Mouse (Mus musculus) liver, adult 2 months (tissue): ENCODE measurements around the gene Prrc2a. TPM values are rescaled to one million over a fixed set of nuclear protein-coding genes. Genes with fewer than 3 reads are reported as not detected.

Experiments
- DNase-seq: peaks from one replicate; pipeline ENCODE4 v3.0.0-alpha.2; 2011; ENCODE audit warnings: low read depth, low spot score; ENCODE audit errors: extremely low read depth
- H3K27ac ChIP-seq: fragments of 200-500 bp; replicated peaks from 2 replicates; pipeline ENCODE4 v1.5.1; 2012; ENCODE audit warnings: low read depth, mild to moderate bottlenecking, control low read depth, inconsistent platforms, low read length; ENCODE audit not compliant: insufficient read depth
- H3K27me3 ChIP-seq: fragments of 200-500 bp; 2 replicates; pipeline ENCODE4 v1.6.1; 2012; ENCODE audit warnings: mild to moderate bottlenecking, moderate library complexity, low read length, inconsistent platforms; ENCODE audit not compliant: control insufficient read depth, insufficient read depth
- H3K36me3 ChIP-seq: fragments of 200-500 bp; 2 replicates; pipeline ENCODE4 v1.6.1; 2012; ENCODE audit warnings: low read length, inconsistent platforms; ENCODE audit not compliant: control insufficient read depth, insufficient read depth
- H3K4me1 ChIP-seq: fragments of 200-500 bp; 2 replicates; pipeline ENCODE4 v1.6.1; 2011; ENCODE audit warnings: low read length; ENCODE audit not compliant: control insufficient read depth, insufficient read depth
- H3K4me3 ChIP-seq: fragments of 200-500 bp; 2 replicates; pipeline ENCODE4 v1.5.1; 2011; ENCODE audit warnings: low read depth, mild to moderate bottlenecking, control low read depth, low read length, moderate library complexity; ENCODE audit not compliant: insufficient read depth
- H3K79me2 ChIP-seq: fragments of 200-500 bp; 2 replicates; pipeline ENCODE4 v1.6.1; 2012; ENCODE audit warnings: inconsistent platforms, mild to moderate bottlenecking, low read length, moderate library complexity; ENCODE audit not compliant: control insufficient read depth, insufficient read depth
- H3K9ac ChIP-seq: fragments of 200-500 bp; 2 replicates; pipeline ENCODE4 v1.6.1; 2012; ENCODE audit warnings: low read depth, mild to moderate bottlenecking, control low read depth, inconsistent platforms, low read length
- CTCF ChIP-seq: fragments of 200-500 bp; IDR thresholded peaks from 2 replicates; pipeline ENCODE4 v1.5.1; 2011; ENCODE audit warnings: low read depth, low read length, control low read depth
- POLR2A ChIP-seq: fragments of 200-500 bp; IDR thresholded peaks from 2 replicates; pipeline ENCODE4 v1.6.1; 2011; ENCODE audit warnings: low read length, control low read depth; ENCODE audit not compliant: insufficient read depth; ENCODE audit errors: extremely low read depth
- whole genome bisulfite sequencing: fragments of 180-500 bp; shearing (Covaris S2); methylation state at CpG from one replicate; pipeline ENCODE4 v1.1.7; 2018; 5-methylcytosine and 5-hydroxymethylcytosine counted together
- polyA plus RNA-seq: library from polyadenylated mRNA; depleted of rRNA; stranded (reverse); fragments of >200 nt; gene quantifications from 2 replicates; pipeline ENCODE4 v1.2.3, GENCODE M21; 2012
- total RNA-seq: library from RNA; depleted of rRNA; stranded (reverse); fragments of >200 nt; gene quantifications from 2 replicates; pipeline ENCODE4 v1.2.3, GENCODE M21; 2014

Prrc2a gene
- total and polyA plus RNA-seq, 2 experiments, result 12.4 to 144 TPM

- Histone ChIP-seq H3K9ac (no peak overlapping the region), H3K27me3 (no peaks in the 10 kb centered on the region), H3K79me2 (peaks cover 6% of the 10 kb centered on the region; the same call in 1 of the 2 replicates), H3K36me3 (peaks cover 84% of the 10 kb centered on the region), H3K4me3 (no peak overlapping the region), H3K27ac (no peak overlapping the region), H3K4me1 (no peaks in the 10 kb centered on the region)
- TF ChIP-seq POLR2A, result no peak
- TF ChIP-seq CTCF, result no peak
- no peak for DNase-seq
- 91% methylated on average over 7 of the region's 7 CpGs for WGBS
Measured at GRCm38 (mm10) chr17:35154616-35155015, 10.1 kb downstream of the Prrc2a start.

GRCm38 (mm10) chr17:35153931-35154330 is 10.8 kb downstream of the Prrc2a start:
- H3K79me2 ChIP-seq, result peaks cover 3% of the 10 kb centered on the region; the same call in 1 of the 2 replicates
- H3K9ac ChIP-seq, result no peak overlapping the region
- TF ChIP-seq POLR2A, result no peak
- no peak for TF ChIP-seq CTCF
- H3K4me1 ChIP-seq, result no peaks in the 10 kb centered on the region
- H3K36me3 ChIP-seq, result peaks cover 81% of the 10 kb centered on the region
- H3K27me3 ChIP-seq, result no peaks in the 10 kb centered on the region
- no peak for DNase-seq
- 87% methylated on average over 4 of the region's 4 CpGs for WGBS
- no peak overlapping the region for H3K4me3 ChIP-seq
- no peak overlapping the region for H3K27ac ChIP-seq

GRCm38 (mm10) chr17:35153077-35153476 is 11.6 kb downstream of the Prrc2a start:
- Histone ChIP-seq H3K4me1 (no peaks in the 10 kb centered on the region; the same call in 1 of the 2 replicates), H3K79me2 (peaks cover 3% of the 10 kb centered on the region; the same call in 1 of the 2 replicates), H3K36me3 (peaks cover 80% of the 10 kb centered on the region), H3K9ac (no peak overlapping the region), H3K27ac (no peak overlapping the region), H3K27me3 (no peaks in the 10 kb centered on the region), H3K4me3 (no peak overlapping the region)
- no peak for DNase-seq
- TF ChIP-seq POLR2A (no peak), CTCF (no peak)
- 90% methylated on average over 9 of the region's 9 CpGs for WGBS

- 57% methylated on average over 4 of the region's 4 CpGs for WGBS
- no peak overlapping the region for H3K27ac ChIP-seq
Measured at GRCm38 (mm10) chr17:35152121-35152520, 12.6 kb downstream of the Prrc2a start.

GRCm38 (mm10) chr17:35147922-35148639 is 16.6 kb downstream of the Prrc2a start:
- Histone ChIP-seq H3K9ac (no peak overlapping the region), H3K4me3 (no peak overlapping the region), H3K79me2 (no peaks in the 10 kb centered on the region), H3K27ac (0 out of 2 replicates have a peak overlapping the region, but pooled peaks have one; percentile 39), H3K4me1 (no peaks in the 10 kb centered on the region; the same call in 1 of the 2 replicates), H3K36me3 (peaks cover 75% of the 10 kb centered on the region), H3K27me3 (no peaks in the 10 kb centered on the region)
- WGBS, result 63% methylated on average over 5 of the region's 5 CpGs
- TF ChIP-seq CTCF (no peak), POLR2A (no peak)
- no peak for DNase-seq

More at GRCm38 (mm10) chr17:35152121-35152520, 12.6 kb downstream of the Prrc2a start:
- DNase-seq, result peak; percentile 40
- TF ChIP-seq CTCF, result no peak
- no peak for TF ChIP-seq POLR2A
- no peak overlapping the region for H3K9ac ChIP-seq
- H3K79me2 ChIP-seq, result no peaks in the 10 kb centered on the region; the same call in 1 of the 2 replicates
- H3K4me3 ChIP-seq, result no peak overlapping the region
- H3K4me1 ChIP-seq, result no peaks in the 10 kb centered on the region; the same call in 1 of the 2 replicates
- H3K36me3 ChIP-seq, result peaks cover 77% of the 10 kb centered on the region
- H3K27me3 ChIP-seq, result no peaks in the 10 kb centered on the region

- WGBS, result 78% methylated on average over 3 of the region's 3 CpGs
- no peak for DNase-seq
- Histone ChIP-seq H3K27ac (no peak overlapping the region), H3K4me3 (no peak overlapping the region), H3K79me2 (no peaks in the 10 kb centered on the region), H3K27me3 (no peaks in the 10 kb centered on the region), H3K4me1 (no peaks in the 10 kb centered on the region; the same call in 1 of the 2 replicates), H3K36me3 (peaks cover 76% of the 10 kb centered on the region), H3K9ac (no peak overlapping the region)
- no peak for TF ChIP-seq POLR2A
- TF ChIP-seq CTCF, result no peak
Measured at GRCm38 (mm10) chr17:35147348-35147747, 17.3 kb downstream of the Prrc2a start.
